Mouse (Mus musculus) frontal cortex, postnatal 36 days (tissue): ENCODE measurements around the gene Slc12a3.
"Not testable (repeated sequence)": the region's sequence is repeated elsewhere in the genome, so short reads cannot be mapped to it uniquely, and the experiment has no call there.

ENCODE experiments used
- DNase-seq, 2 experiments: peaks; one replicate each; pipeline ENCODE4 v3.0.0; 2022; ENCODE audit warnings: low spot score in 2 of 2

Gene Slc12a3

GRCm38 (mm10) chr8:94399361-94399953, 70.5 kb downstream of the Slc12a3 start:
- DNase-seq = no peak

DNA sequence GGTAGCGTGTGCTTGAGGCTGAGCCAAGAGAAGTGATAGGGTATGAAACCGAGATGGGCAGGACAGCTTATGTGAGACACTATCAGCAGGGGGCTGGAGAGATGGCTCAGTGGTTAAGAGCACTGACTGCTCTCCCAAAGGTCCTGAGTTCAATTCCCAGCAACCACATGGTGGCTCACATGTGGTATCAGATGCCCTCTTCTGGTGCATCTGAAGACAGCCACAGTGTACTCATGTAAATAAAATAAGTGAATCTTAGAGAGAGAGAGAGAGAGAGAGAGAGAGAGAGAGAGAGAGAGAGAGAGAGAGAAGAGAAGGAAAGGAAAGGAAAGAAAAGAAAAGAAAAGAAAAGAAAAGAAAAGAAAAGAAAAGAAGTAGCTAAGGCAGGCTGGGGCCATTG, 71.0 kb downstream of the Slc12a3 start:
- DNase-seq = not testable (repeated sequence)

GRCm38 (mm10) chr8:94408443-94409080, 79.6 kb downstream of the Slc12a3 start:
- no peak for DNase-seq

DNA sequence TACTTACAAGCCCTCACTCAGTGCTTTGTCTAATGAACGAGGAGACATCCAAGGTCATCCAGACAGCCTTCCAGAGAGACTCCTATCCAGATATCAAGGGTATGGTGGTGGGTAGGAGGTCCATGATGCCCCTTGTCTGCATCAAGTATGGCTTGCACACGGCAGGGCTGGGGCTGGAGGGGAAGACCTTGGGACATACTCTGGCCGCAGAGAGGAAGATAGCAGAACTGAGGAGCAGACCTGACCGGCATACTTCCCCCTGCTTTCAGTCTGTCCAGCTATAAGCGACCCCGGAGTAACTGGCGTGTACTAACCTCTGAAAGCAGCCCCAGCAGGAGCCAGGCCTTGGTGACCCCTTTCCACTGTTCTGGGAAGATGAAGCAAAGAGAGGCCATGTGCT, 80.5 kb downstream of the Slc12a3 start:
- DNase-seq = no peak

- no peak for DNase-seq
Observed at GRCm38 (mm10) chr8:94412518-94412917, 83.5 kb downstream of the Slc12a3 start.

DNA sequence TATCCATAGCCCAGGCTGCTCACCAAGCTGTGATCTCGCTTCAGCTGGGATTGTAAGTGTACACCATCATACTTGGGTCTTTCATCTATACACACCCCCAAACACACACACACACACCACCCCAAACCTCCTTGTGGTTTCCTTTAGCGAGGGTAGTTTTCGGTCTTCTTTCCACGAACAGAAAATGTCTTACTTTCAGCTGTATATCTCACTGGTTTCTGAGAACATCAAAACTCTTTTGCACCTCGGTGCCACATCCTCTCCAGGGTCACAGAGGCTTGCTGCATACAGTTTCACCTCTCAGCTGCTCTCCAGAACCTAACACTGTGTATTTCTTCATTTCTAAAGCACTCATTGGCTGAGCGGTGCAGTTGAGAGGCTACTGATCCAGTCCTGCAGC, 84.5 kb downstream of the Slc12a3 start:
- DNase-seq = no peak

DNA sequence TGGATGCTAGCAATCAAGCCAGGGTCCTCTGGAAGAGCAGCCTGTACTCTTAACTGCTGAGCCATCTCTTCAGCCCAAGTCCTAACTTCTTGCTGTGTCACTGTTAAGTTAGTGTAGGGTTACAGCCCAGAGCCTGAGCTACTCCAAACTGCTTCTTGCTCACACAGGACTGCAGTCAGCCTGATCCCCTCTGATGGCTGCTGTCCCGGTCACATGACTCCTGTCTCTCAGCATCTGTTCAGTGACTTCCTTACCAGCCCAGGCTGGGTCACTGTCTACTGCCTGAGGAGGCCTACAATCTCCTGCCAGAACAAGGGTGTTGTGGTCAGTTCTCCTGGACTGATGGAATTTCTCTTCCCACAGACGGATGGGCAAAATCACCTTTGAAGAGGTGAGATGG, 86.2 kb downstream of the Slc12a3 start:
- no peak for DNase-seq
